Mouse (Mus musculus) MEL (cell line): Measurements from ENCODE around the gene Ccdc88c. TPM values are rescaled to one million over a fixed set of nuclear protein-coding genes. Genes with fewer than 3 reads are reported as not detected.

ENCODE experiments used
- DNase-seq: peaks from one replicate; pipeline ENCODE4 v3.0.0; 2011; ENCODE audit warnings: low read depth, low spot score
- H3K27ac ChIP-seq: 2 replicates; pipeline ENCODE4 v1.5.1; 2012; ENCODE audit warnings: low read depth, mild to moderate bottlenecking, control low read depth, low read length, moderate library complexity; ENCODE audit not compliant: control insufficient read depth
- H3K27me3 ChIP-seq, 2 experiments: fragments of 150-350 bp in 1 of 2; sonication (generic) in 1 of 2; 2 replicates each; pipeline ENCODE4 v1.6.1; 2012; ENCODE audit warnings: low read length in 2 of 2, mild to moderate bottlenecking in 2 of 2, improper control_type of control experiment in 1 of 2, moderate library complexity in 1 of 2; ENCODE audit not compliant: insufficient read depth in 2 of 2, control insufficient read depth in 1 of 2
- H3K36me3 ChIP-seq, 2 experiments: 2 replicates each; pipeline ENCODE4 v1.6.1; 2012 to 2014; ENCODE audit warnings: low read length in 2 of 2, improper control_type of control experiment in 1 of 2, inconsistent platforms in 1 of 2, mild to moderate bottlenecking in 1 of 2; ENCODE audit not compliant: insufficient read depth in 2 of 2, control insufficient read depth in 1 of 2
- H3K4me1 ChIP-seq, 2 experiments: fragments of 150-350 bp in 1 of 2; sonication (generic) in 1 of 2; 2 replicates each; pipeline ENCODE4 v1.6.1; 2012; ENCODE audit warnings: low read length in 2 of 2, improper control_type of control experiment in 1 of 2, mild to moderate bottlenecking in 1 of 2; ENCODE audit not compliant: insufficient read depth in 2 of 2, control insufficient read depth in 1 of 2
- H3K4me3 ChIP-seq, 2 experiments: fragments of 150-350 bp in 1 of 2; sonication (generic) in 1 of 2; 2 replicates each; pipeline ENCODE4 v1.5.1; 2012; ENCODE audit warnings: low read depth in 2 of 2, low read length in 2 of 2, mild to moderate bottlenecking in 2 of 2, moderate library complexity in 2 of 2, control low read depth in 1 of 2, improper control_type of control experiment in 1 of 2; ENCODE audit not compliant: control insufficient read depth in 1 of 2, insufficient read depth in 1 of 2
- H3K79me2 ChIP-seq: 2 replicates; pipeline ENCODE4 v1.6.1; 2012; ENCODE audit warnings: mild to moderate bottlenecking, low read length, moderate library complexity; ENCODE audit not compliant: control insufficient read depth, poor library complexity, insufficient read depth
- H3K9ac ChIP-seq: 2 replicates; pipeline ENCODE4 v1.6.1; 2012; ENCODE audit warnings: low read depth, mild to moderate bottlenecking, control low read depth, low read length, moderate library complexity; ENCODE audit not compliant: control insufficient read depth, poor library complexity, severe bottlenecking
- H3K9me3 ChIP-seq: fragments of 150-350 bp; sonication (generic); replicated peaks from 2 replicates; pipeline ENCODE4 v1.6.1; 2012; ENCODE audit warnings: mild to moderate bottlenecking, low read length, improper control_type of control experiment, moderate library complexity; ENCODE audit not compliant: insufficient read depth
- BHLHE40 ChIP-seq: IDR thresholded peaks from 2 replicates; pipeline ENCODE4 v1.6.1; 2012; ENCODE audit warnings: low read depth, mild to moderate bottlenecking, inconsistent platforms, low read length, improper control_type of control experiment, borderline replicate concordance
- CHD1 ChIP-seq: IDR thresholded peaks from 2 replicates; pipeline ENCODE4 v1.6.1; 2012; ENCODE audit warnings: low read depth, mild to moderate bottlenecking, inconsistent platforms, low read length, improper control_type of control experiment
- CHD2 ChIP-seq: IDR thresholded peaks from 2 replicates; pipeline ENCODE4 v1.6.1; 2011; ENCODE audit warnings: low read length, improper control_type of control experiment
- CTCF ChIP-seq, 3 experiments: IDR thresholded peaks in 2 of 3; conservative IDR thresholded peaks in 1 of 3; 2 replicates each; pipeline ENCODE4 v1.5.1; 2011 to 2012; ENCODE audit warnings: low read length in 3 of 3, low read depth in 2 of 3, mild to moderate bottlenecking in 2 of 3, improper control_type of control experiment in 1 of 3, inconsistent platforms in 1 of 3, mixed read lengths in 1 of 3, moderate library complexity in 1 of 3; ENCODE audit not compliant: control insufficient read depth in 1 of 3, insufficient read depth in 1 of 3, poor library complexity in 1 of 3, severe bottlenecking in 1 of 3
- ELF1 ChIP-seq: IDR thresholded peaks from 2 replicates; pipeline ENCODE4 v1.6.1; 2014; ENCODE audit warnings: low read depth, mild to moderate bottlenecking, inconsistent platforms, low read length, improper control_type of control experiment, moderate library complexity
- EP300 ChIP-seq, 2 experiments: IDR thresholded peaks; 2 replicates each; pipeline ENCODE4 v1.6.1; 2011; ENCODE audit warnings: improper control_type of control experiment in 2 of 2, low read length in 2 of 2, low read depth in 1 of 2, mild to moderate bottlenecking in 1 of 2
- ETS1 ChIP-seq: IDR thresholded peaks from 2 replicates; pipeline ENCODE4 v1.6.1; 2012; ENCODE audit warnings: low read depth, mild to moderate bottlenecking, inconsistent platforms, low read length, improper control_type of control experiment, moderate library complexity
- JUND ChIP-seq: IDR thresholded peaks from 2 replicates; pipeline ENCODE4 v1.6.1; 2011; ENCODE audit warnings: low read depth, mild to moderate bottlenecking, improper control_type of control experiment, low read length
- MAX ChIP-seq: IDR thresholded peaks from 2 replicates; pipeline ENCODE4 v1.6.1; 2011; ENCODE audit warnings: low read length, improper control_type of control experiment
- MAZ ChIP-seq: IDR thresholded peaks from 2 replicates; pipeline ENCODE4 v1.6.1; 2012; ENCODE audit warnings: low read depth, mild to moderate bottlenecking, inconsistent platforms, low read length, improper control_type of control experiment
- MXI1 ChIP-seq: IDR thresholded peaks from 2 replicates; pipeline ENCODE4 v1.6.1; 2011; ENCODE audit warnings: mild to moderate bottlenecking, low read depth, low read length, improper control_type of control experiment
- POLR2A ChIP-seq, 2 experiments: IDR thresholded peaks; 2 replicates each; pipeline ENCODE4 v1.6.1; 2011 to 2012; ENCODE audit warnings: low read length in 2 of 2, mild to moderate bottlenecking in 2 of 2, control low read depth in 1 of 2, improper control_type of control experiment in 1 of 2, low read depth in 1 of 2, moderate library complexity in 1 of 2; ENCODE audit not compliant: control insufficient read depth in 1 of 2, insufficient read depth in 1 of 2, poor library complexity in 1 of 2
- POLR2AphosphoS5 ChIP-seq: IDR thresholded peaks from 2 replicates; pipeline ENCODE4 v1.6.1; 2012; ENCODE audit warnings: low read depth, borderline replicate concordance, mild to moderate bottlenecking, inconsistent platforms, low read length, moderate library complexity, mixed read lengths
- SIN3A ChIP-seq: IDR thresholded peaks from 2 replicates; pipeline ENCODE4 v1.6.1; 2012; ENCODE audit warnings: low read length, improper control_type of control experiment, inconsistent platforms
- SMC3 ChIP-seq: IDR thresholded peaks from 2 replicates; pipeline ENCODE4 v1.6.1; 2011; ENCODE audit warnings: low read depth, low read length, improper control_type of control experiment
- TAL1 ChIP-seq: IDR thresholded peaks from 2 replicates; pipeline ENCODE4 v1.6.1; 2012; ENCODE audit warnings: mild to moderate bottlenecking, inconsistent platforms, low read length, moderate library complexity, mixed read lengths
- TBP ChIP-seq: IDR thresholded peaks from 2 replicates; pipeline ENCODE4 v1.8.0; 2011; ENCODE audit warnings: low read depth, low read length, improper control_type of control experiment
- TCF12 ChIP-seq: IDR thresholded peaks from 2 replicates; pipeline ENCODE4 v1.6.1; 2014; ENCODE audit warnings: low read depth, mild to moderate bottlenecking, inconsistent platforms, low read length, improper control_type of control experiment, moderate library complexity
- USF1 ChIP-seq: IDR thresholded peaks from 2 replicates; pipeline ENCODE4 v1.6.1; 2014; ENCODE audit warnings: low read depth, mild to moderate bottlenecking, inconsistent platforms, low read length, improper control_type of control experiment, moderate library complexity
- polyA plus RNA-seq, 2 experiments: library from polyadenylated mRNA; stranded (reverse) in 1 of 2; unstranded in 1 of 2; fragments of >175 nt in 1 of 2; fragments of >200 nt in 1 of 2; gene quantifications; 2 replicates each; pipeline versions ENCODE4 v1.2.1 to v1.2.4; 2012; ENCODE audit warnings: low replicate concordance in 2 of 2, low read depth in 1 of 2; ENCODE audit not compliant: insufficient read length in 2 of 2, insufficient read depth in 1 of 2, missing spikeins in 1 of 2
- total RNA-seq: library from RNA; depleted of rRNA; stranded (reverse); fragments of 300-350 nt; gene quantifications from 2 replicates; pipeline ENCODE4 v1.2.3, GENCODE M21; 2012

Gene Ccdc88c
- total and polyA plus RNA-seq, 3 experiments, result 8.7 to 15.3 TPM; not detected in 1

GRCm38 (mm10) chr12:101074821-101075429 lies 46.1 kb upstream of the Ccdc88c start:
- DNase-seq, result no peak
- peaks cover 21 to 64% of the 10 kb centered on the region in 2 experiments for H3K36me3 ChIP-seq
- no peak for TF ChIP-seq TBP
- no peak for TF ChIP-seq CHD2
- no peak for TF ChIP-seq JUND
- TF ChIP-seq POLR2A (IDR thresholded peaks at IDR 0.05; ENCODE audit: control insufficient read depth in 1 of 2, insufficient read depth in 1 of 2, low read depth in 1 of 2, low read length in 2 of 2, poor library complexity in 1 of 2), result no peak
- no peak for TF ChIP-seq SMC3
- TF ChIP-seq CTCF (IDR thresholded peaks at IDR 0.05 in 2 of 3, conservative IDR thresholded peaks at IDR 0.05 in 1 of 3; ENCODE audit: control insufficient read depth in 1 of 3, insufficient read depth in 1 of 3, low read depth in 2 of 3, low read length in 3 of 3, poor library complexity in 1 of 3, severe bottlenecking in 1 of 3), result no peak
- no peak for TF ChIP-seq MXI1
- no peak for TF ChIP-seq EP300 (IDR thresholded peaks at IDR 0.05; ENCODE audit: low read depth in 1 of 2, low read length in 2 of 2)
- TF ChIP-seq SIN3A, result no peak
- TF ChIP-seq BHLHE40, result no peak
- TF ChIP-seq MAX, result no peak
- TF ChIP-seq USF1, result no peak
- TF ChIP-seq CHD1, result no peak
- no peak for TF ChIP-seq ETS1
- no peak for TF ChIP-seq MAZ
- no peak for TF ChIP-seq POLR2AphosphoS5
- H3K27me3 ChIP-seq, result no peaks in the 10 kb centered on the region
- peaks cover 14 to 21% of the 10 kb centered on the region in 2 experiments for H3K4me1 ChIP-seq
- no peak overlapping the region for H3K4me3 ChIP-seq
- peaks cover 79% of the 10 kb centered on the region for H3K79me2 ChIP-seq
- H3K27ac ChIP-seq, result no peak overlapping the region
- H3K9ac ChIP-seq, result no peak overlapping the region
- no peaks in the 10 kb centered on the region for H3K9me3 ChIP-seq

GRCm38 (mm10) chr12:101069813-101070212 lies 41.0 kb upstream of the Ccdc88c start:
- TF ChIP-seq ELF1 (peak; percentile 27; the same call in 1 of the 2 replicates), USF1 (no peak), SIN3A (peak; percentile 68), TCF12 (peak; percentile 36; the same call in 1 of the 2 replicates), ETS1 (peak; percentile 62; the same call in 1 of the 2 replicates), EP300 (IDR thresholded peaks at IDR 0.05; ENCODE audit: low read depth in 1 of 2, low read length in 2 of 2) (peak; percentile 43 to 58; a peak in 2 of 4 replicates), TAL1 (no peak)
- H3K4me3 ChIP-seq, result peak overlapping the region in 1 of 2 experiments; percentile 21; a peak in 1 of 4 replicates
- no peak overlapping the region for H3K27ac ChIP-seq
- H3K4me1 ChIP-seq, result peaks cover 7 to 10% of the 10 kb centered on the region in 2 experiments
- no peak overlapping the region for H3K9ac ChIP-seq
- peaks cover 36 to 43% of the 10 kb centered on the region in 2 experiments for H3K36me3 ChIP-seq
- H3K79me2 ChIP-seq, result peaks cover 61% of the 10 kb centered on the region
- H3K27me3 ChIP-seq, result no peaks in the 10 kb centered on the region
- peak; percentile 64 for DNase-seq
- H3K9me3 ChIP-seq, result no peaks in the 10 kb centered on the region
